Mouse (Mus musculus) C2C12 (cell line): Measurements from ENCODE around the gene Nsd1. TPM values are rescaled to one million over a fixed set of nuclear protein-coding genes. Genes with fewer than 3 reads are reported as not detected.

Experiments used
- H3K27me3 ChIP-seq: one replicate; pipeline ENCODE4 v1.6.1; 2011; ENCODE audit not compliant: control insufficient read depth, insufficient read depth, insufficient read length
- H3K36me3 ChIP-seq: one replicate; pipeline ENCODE4 v1.6.1; 2011; ENCODE audit not compliant: control insufficient read depth, insufficient read depth
- H3K4me3 ChIP-seq: one replicate; pipeline ENCODE4 v1.5.1; 2011; ENCODE audit warnings: mild to moderate bottlenecking, control low read depth; ENCODE audit not compliant: poor library complexity, insufficient read depth, severe bottlenecking
- H3K79me2 ChIP-seq: one replicate; pipeline ENCODE4 v1.6.1; 2011; ENCODE audit not compliant: control insufficient read depth, insufficient read depth
- H3K79me3 ChIP-seq: one replicate; pipeline ENCODE4 v1.6.1; 2011; ENCODE audit warnings: low read depth, control low read depth
- H3ac ChIP-seq: one replicate; pipeline ENCODE3; 2011; ENCODE audit warnings: low read depth; ENCODE audit not compliant: control insufficient read depth, insufficient read length
- CEBPB ChIP-seq: IDR thresholded peaks from one replicate; pipeline ENCODE4 v1.6.1; 2011; ENCODE audit warnings: low read depth, mild to moderate bottlenecking, control low read depth, moderate library complexity
- CTCF ChIP-seq: IDR thresholded peaks from one replicate; pipeline ENCODE4 v1.5.1; 2011; ENCODE audit not compliant: control insufficient read depth, insufficient read depth, insufficient read length
- FOSL1 ChIP-seq: IDR thresholded peaks from one replicate; pipeline ENCODE4 v1.8.0; 2011; ENCODE audit warnings: mild to moderate bottlenecking, low read length; ENCODE audit not compliant: poor library complexity, insufficient read depth, severe bottlenecking
- MAX ChIP-seq: IDR thresholded peaks from one replicate; pipeline ENCODE4 v1.6.1; 2011; ENCODE audit warnings: mild to moderate bottlenecking, control low read depth
- MYOD1 ChIP-seq: IDR thresholded peaks from one replicate; pipeline ENCODE4 v1.6.1; 2011; ENCODE audit warnings: low read depth; ENCODE audit not compliant: control insufficient read depth, insufficient read length
- MYOG ChIP-seq: IDR thresholded peaks from one replicate; pipeline ENCODE4 v1.6.1; 2011; ENCODE audit not compliant: control insufficient read depth, insufficient read length; ENCODE audit errors: extremely low read depth
- USF1 ChIP-seq: IDR thresholded peaks from one replicate; pipeline ENCODE4 v1.6.1; 2011; ENCODE audit warnings: low read depth, mild to moderate bottlenecking, control low read depth, moderate library complexity
- polyA plus RNA-seq: library from polyadenylated mRNA; unstranded; fragments of >200 nt; fragmentation: generic; extraction: Trizol; gene quantifications from one replicate; pipeline ENCODE4 v1.2.1, GENCODE M21; 2012; ENCODE audit warnings: missing spikeins

Gene Nsd1
- polyA plus RNA-seq, 1 experiment: 10.5 TPM

DNA sequence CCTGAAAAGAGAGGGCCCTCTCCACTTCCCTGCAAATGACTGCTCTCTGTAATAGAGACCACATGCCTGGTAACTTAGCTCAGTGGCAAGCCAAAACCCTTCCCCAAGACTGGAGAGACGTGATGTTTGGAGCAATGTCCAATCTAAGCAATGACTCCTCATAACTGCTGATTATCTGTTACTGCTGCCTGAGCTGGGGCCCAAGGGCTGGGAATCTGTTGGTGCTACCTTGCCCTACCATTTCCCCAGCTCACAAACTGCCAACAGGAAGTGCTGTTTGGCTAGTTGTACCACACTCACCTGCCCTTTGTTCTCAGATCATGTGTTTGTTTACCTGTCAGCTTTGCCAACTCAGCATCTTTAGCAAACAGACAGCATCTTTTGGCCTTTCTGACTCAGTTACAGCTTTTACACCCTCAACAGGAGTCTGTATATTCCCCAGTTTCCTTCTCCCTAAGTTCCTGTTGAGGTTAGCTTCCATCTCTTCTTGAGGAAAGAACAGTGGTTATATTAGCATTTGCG lies 105.4 kb downstream of the Nsd1 start:
- Histone ChIP-seq H3K4me3 (no peak overlapping the region), H3K79me3 (no peaks in the 10 kb centered on the region), H3K27me3 (no peaks in the 10 kb centered on the region), H3ac (no peak overlapping the region), H3K36me3 (peaks cover 70% of the 10 kb centered on the region), H3K79me2 (peaks cover 5% of the 10 kb centered on the region)
- TF ChIP-seq MYOD1: no peak
- TF ChIP-seq FOSL1: no peak
- no peak for TF ChIP-seq USF1
- TF ChIP-seq MAX: no peak
- no peak for TF ChIP-seq CTCF
- TF ChIP-seq MYOG: no peak
- no peak for TF ChIP-seq CEBPB

DNA sequence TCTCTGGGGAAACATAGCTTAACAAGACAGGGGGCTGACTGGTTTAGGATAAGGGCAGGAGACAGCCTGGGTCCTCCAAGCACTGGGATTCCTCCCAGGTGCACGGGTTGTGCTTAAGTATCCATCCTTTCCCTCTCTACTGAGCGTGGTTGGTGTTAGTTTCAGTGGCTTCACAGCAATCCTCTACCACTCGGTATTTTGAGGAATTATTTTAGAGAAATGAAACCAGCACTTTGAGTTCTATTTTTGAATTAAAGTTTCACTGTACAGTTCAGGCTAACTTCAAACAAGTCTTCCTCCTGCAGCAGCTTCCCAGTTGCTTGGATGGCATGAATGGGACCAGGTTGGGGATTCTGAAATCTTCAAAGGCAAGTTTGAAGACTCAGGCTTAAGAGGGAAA lies 108.8 kb downstream of the Nsd1 start:
- Histone ChIP-seq H3K36me3 (peaks cover 41% of the 10 kb centered on the region), H3K4me3 (no peak overlapping the region), H3K79me2 (peaks cover 39% of the 10 kb centered on the region), H3K27me3 (no peaks in the 10 kb centered on the region), H3ac (no peak overlapping the region), H3K79me3 (peaks cover 22% of the 10 kb centered on the region)
- TF ChIP-seq FOSL1 (no peak), USF1 (no peak), MAX (no peak), CTCF (no peak), CEBPB (no peak), MYOD1 (no peak), MYOG (no peak)

DNA sequence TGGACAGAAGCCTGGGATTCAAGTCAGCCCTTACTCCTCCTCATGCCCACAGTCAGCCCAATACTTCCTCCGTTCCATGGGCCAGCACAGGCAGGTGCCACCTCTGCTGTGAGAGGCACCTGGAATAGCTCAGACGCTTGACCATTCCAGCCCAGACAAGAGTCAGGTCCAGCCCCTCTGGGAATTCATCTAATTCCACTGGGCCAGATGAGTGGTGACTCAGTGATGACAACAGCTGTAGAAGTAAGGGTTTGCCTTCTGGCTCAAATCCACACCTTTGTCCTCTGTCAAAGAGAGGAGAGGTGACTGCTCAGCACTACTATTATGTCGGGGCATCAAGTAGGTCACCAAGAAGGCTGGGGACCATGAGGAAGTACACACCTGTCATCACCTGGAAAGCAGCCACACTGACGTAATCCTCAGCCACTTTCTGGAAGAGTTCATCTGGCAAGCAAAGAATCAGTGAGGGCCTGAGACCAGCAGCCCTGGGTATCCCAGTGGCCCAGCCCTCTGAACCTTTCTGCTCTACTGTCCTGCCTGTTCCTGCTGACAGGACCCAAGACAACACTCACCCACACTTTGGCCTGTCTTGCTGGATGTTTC lies 110.5 kb downstream of the Nsd1 start, which contains the start of gene Prelid1:
Gene Prelid1 (plus strand): TSS at position 570 of the 603 bp plus-strand sequence.
- TF ChIP-seq MAX (no peak), USF1 (no peak), CEBPB (no peak), MYOD1 (peak; percentile 41)
- H3K79me3 ChIP-seq: peaks cover 30% of the 10 kb centered on the region
- peaks cover 52% of the 10 kb centered on the region for H3K79me2 ChIP-seq
- H3K4me3 ChIP-seq: peak within 1 kb of the TSS; percentile 92
- peak within 1 kb of the TSS; percentile 92 for H3ac ChIP-seq
- H3K36me3 ChIP-seq: peaks cover 40% of the 10 kb centered on the region
- H3K27me3 ChIP-seq: no peaks in the 10 kb centered on the region

GRCm38 (mm10) chr13:55321434-55322129 lies 112.0 kb downstream of the Nsd1 start, which contains the start of gene Rab24:
TSS of gene Rab24 (minus strand) at chr13:55321946.
- peaks cover 34% of the 10 kb centered on the region for H3K79me3 ChIP-seq
- H3K27me3 ChIP-seq: no peaks in the 10 kb centered on the region
- H3K4me3 ChIP-seq: peak within 1 kb of the TSS; percentile 92
- peak; percentile 97 for TF ChIP-seq USF1
- no peak for TF ChIP-seq MYOD1
- TF ChIP-seq CTCF: no peak
- no peak for TF ChIP-seq MYOG
- peaks cover 52% of the 10 kb centered on the region for H3K79me2 ChIP-seq
- peaks cover 49% of the 10 kb centered on the region for H3K36me3 ChIP-seq
- H3ac ChIP-seq: peak within 1 kb of the TSS; percentile 92

DNA sequence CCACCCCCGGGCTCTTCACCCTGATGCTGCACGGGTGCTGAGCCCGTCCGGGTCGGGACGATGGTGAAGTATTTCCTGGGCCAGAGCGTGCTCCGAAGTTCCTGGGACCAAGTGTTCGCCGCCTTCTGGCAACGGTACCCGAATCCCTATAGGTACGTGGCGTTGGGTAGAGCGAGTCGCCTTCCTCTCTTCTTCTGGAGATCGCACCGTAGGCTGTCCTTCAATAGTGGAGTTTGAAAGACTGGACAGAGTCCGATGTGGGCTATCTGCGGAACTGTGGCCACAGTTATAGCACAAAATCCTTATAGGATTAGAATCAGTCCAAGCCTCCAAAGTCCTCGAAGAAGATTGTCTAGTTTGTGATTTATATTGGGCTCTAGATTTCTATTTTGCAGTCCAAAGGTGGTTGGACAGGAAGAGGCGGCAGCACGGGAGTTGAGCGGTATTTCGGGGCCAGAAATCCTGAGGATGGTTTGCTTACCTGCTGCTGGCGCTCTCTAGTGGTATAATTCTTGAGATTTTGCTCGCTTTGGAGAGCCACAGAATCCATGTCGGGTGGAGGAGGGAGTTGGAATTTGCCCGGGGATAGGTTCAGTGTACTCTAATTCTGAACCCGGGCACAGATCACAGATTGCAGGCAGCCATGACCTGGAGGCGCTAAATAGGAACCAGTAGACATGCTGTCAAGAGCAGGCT lies 112.7 kb downstream of the Nsd1 start:
- Histone ChIP-seq H3ac (peak overlapping the region; percentile 92), H3K79me3 (peaks cover 34% of the 10 kb centered on the region), H3K27me3 (no peaks in the 10 kb centered on the region), H3K4me3 (peak overlapping the region; percentile 92), H3K79me2 (peaks cover 52% of the 10 kb centered on the region), H3K36me3 (peaks cover 49% of the 10 kb centered on the region)
- TF ChIP-seq USF1: no peak
- no peak for TF ChIP-seq MYOD1
- no peak for TF ChIP-seq MAX
- no peak for TF ChIP-seq CTCF
- no peak for TF ChIP-seq FOSL1
- TF ChIP-seq CEBPB: no peak
